Mouse (Mus musculus) ZHBTc4 (cell line): ENCODE results near the gene Mypop.

Source experiments
- DNase-seq: peaks from one replicate; pipeline ENCODE4 v3.0.0-alpha.2; 2011; ENCODE audit warnings: low read depth, low spot score

The Mypop gene

GRCm38 (mm10) chr7:18989995-18990394 is 1.1 kb upstream of the Mypop start:
- DNase-seq: no peak

GRCm38 (mm10) chr7:18991660-18992293 is 732 bp downstream of the Mypop start:
- peak; percentile 29 for DNase-seq

GRCm38 (mm10) chr7:18992294-18992675 is 1.2 kb downstream of the Mypop start:
- peak; percentile 51 for DNase-seq

- no peak for DNase-seq
Observed at GRCm38 (mm10) chr7:18993036-18993435, 2.0 kb downstream of the Mypop start.

- DNase-seq: no peak
Observed at GRCm38 (mm10) chr7:18998835-18999234, 7.8 kb downstream of the Mypop start.

- no peak for DNase-seq
Observed at GRCm38 (mm10) chr7:19000421-19000820, 9.4 kb downstream of the Mypop start.

- peak; percentile 81 for DNase-seq
Observed at GRCm38 (mm10) chr7:19001066-19001806, 10.2 kb downstream of the Mypop start.

GRCm38 (mm10) chr7:19001807-19002085 is 10.7 kb downstream of the Mypop start:
- no peak for DNase-seq

GRCm38 (mm10) chr7:19002115-19002514 is 11.1 kb downstream of the Mypop start:
- no peak for DNase-seq

- DNase-seq: peak; percentile 95
Observed at GRCm38 (mm10) chr7:19002848-19003498, 11.9 kb downstream of the Mypop start.

- DNase-seq: peak; percentile 94
Observed at GRCm38 (mm10) chr7:19003902-19004630, 13.0 kb downstream of the Mypop start, which contains the start of gene Irf2bp1. Irf2bp1 (plus strand) TSS chr7:19004044.

- peak; percentile 33 for DNase-seq
Observed at GRCm38 (mm10) chr7:19004631-19005079, 13.6 kb downstream of the Mypop start.

GRCm38 (mm10) chr7:19005417-19006121 is 14.5 kb downstream of the Mypop start:
- DNase-seq: no peak

- peak; percentile 91 for DNase-seq
Observed at GRCm38 (mm10) chr7:19006476-19006875, 15.4 kb downstream of the Mypop start.

GRCm38 (mm10) chr7:19007026-19007977 is 16.3 kb downstream of the Mypop start:
- DNase-seq: no peak

- DNase-seq: no peak
Observed at GRCm38 (mm10) chr7:19010581-19010980, 19.5 kb downstream of the Mypop start.

GRCm38 (mm10) chr7:19012025-19012621 is 21.1 kb downstream of the Mypop start:
- DNase-seq: peak; percentile 17

- DNase-seq: no peak
Observed at GRCm38 (mm10) chr7:19012882-19013281, 21.8 kb downstream of the Mypop start.

- peak; percentile 44 for DNase-seq
Observed at GRCm38 (mm10) chr7:19014452-19014851, 23.4 kb downstream of the Mypop start.

- DNase-seq: no peak
Observed at GRCm38 (mm10) chr7:19016042-19016441, 25.0 kb downstream of the Mypop start.
